Mouse (Mus musculus): ENCODE measurements at regions not wholly inside any gene's neighbourhood (a gene's known extent, or its start where the extent isn't known, plus 50 kb on each side); places are given as distances from the start of the nearest gene placed in this dataset.

- TF ChIP-seq CTCF (conservative IDR thresholded peaks at IDR 0.05; ENCODE audit: insufficient read depth, insufficient read length, low read depth, low read length): no peak
- no peak for TF ChIP-seq POLR2A (IDR thresholded peaks at IDR 0.05; ENCODE audit: low read depth, low read length)
Observed at GRCm38 (mm10) chr13:117383480-117384137, 162.7 kb upstream of the Gm17509 start.
